Mouse (Mus musculus) frontal cortex, postnatal 14 days (tissue): ENCODE results near the gene Fam131c.

Source experiments
- DNase-seq, 2 experiments: peaks; one replicate each; pipeline ENCODE4 v3.0.0; 2022; ENCODE audit warnings: low spot score in 2 of 2

Fam131c gene

DNA sequence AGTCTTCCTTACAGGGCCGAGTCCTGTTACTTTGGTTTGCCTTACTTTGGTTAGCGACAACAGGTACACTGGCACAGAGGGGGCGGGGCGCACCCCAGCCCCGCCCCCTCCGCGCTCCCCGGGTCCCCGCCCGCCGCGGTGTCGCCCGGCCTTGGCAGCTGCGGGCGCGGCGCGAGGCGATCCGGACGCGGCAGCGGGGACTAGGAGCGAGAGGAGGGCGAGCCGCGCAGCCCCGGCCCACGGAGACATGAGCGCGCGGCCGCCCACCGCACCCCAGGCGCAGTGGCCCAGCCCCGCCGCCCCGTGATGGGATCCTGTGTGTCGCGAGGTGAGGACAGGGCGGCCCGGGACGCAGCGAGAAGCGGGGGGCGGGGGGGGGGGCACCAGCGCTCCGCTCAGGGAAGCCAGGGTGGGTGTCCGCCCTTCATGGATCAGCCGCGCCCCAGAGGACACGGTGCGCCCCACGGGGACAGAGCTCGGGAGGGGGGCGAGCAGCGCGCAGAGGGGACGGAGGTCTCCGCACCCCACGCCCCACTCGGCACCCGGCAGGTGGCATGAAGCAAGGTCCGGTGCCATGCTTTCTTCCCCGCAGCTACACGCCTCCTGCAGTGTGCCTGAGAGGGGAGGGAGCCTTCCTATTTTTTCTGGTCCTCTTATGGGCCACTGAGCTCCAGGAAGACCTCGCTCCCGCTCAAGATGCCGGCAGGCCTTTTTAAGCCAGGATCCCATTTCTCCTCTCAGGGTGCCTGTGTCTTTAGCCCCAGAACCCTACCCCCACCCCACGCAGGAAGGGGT lies at the start of gene Fam131c:
TSS of gene Fam131c (plus strand) at position 224 of the 795 bp plus-strand sequence.
- DNase-seq, result no peak

DNA sequence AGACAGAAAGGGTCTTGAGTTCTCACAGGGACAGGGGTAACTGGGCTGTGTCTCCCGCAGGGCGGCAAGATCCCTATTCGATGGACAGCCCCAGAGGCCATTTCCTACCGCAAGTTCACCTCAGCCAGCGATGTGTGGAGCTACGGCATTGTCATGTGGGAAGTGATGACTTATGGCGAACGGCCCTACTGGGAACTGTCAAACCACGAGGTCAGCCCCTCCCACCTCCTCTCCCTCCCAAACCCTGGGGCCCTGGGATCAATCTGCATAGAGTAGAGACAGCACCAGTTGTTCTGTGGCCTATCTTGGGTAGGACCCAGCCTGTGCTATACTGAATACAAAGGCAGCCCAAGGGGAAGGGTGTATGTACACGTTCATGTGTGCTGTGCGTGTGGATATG lies 45.5 kb upstream of the Fam131c start:
- no peak for DNase-seq

DNA sequence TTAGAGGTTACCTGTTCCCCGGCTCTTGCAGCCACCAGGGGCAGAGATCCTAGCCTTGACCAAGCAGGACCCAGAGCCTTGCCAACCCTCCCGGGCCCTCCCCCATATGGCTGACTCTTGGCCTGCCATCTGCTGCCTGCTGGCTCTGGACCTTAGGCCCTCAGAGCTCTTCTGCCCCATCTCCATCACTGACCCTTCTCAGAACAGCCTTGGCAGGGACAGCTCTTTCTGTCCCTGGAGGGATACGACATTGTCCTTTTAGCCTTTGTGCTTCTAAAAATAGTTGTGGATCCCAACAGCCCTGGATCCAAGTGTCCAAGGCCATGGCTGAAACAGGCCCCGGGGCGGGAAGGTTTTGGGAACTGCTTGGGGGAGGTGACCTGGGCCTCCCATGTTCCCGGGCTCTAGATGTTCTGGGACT lies 43.2 kb upstream of the Fam131c start:
- no peak for DNase-seq

DNA sequence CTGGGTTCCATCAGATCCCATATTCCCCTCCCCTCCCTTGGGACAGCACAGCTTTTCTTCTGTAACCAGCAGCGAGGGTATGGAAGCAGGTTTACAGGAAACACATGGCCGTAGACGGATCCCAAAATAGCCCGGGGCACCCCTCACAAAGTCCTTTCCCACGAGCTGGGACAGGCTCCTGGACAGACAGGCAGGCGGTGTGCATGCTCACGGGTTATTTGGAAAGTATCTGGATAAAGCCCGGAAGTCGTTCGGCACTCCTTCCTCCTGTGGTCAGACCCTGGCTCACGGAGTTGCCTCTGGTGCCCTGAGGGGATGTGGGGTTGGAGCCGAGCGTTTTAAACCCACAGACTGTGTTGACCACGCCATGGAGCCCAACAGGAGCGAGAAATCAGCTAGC lies 42.4 kb upstream of the Fam131c start:
- DNase-seq, result no peak

DNA sequence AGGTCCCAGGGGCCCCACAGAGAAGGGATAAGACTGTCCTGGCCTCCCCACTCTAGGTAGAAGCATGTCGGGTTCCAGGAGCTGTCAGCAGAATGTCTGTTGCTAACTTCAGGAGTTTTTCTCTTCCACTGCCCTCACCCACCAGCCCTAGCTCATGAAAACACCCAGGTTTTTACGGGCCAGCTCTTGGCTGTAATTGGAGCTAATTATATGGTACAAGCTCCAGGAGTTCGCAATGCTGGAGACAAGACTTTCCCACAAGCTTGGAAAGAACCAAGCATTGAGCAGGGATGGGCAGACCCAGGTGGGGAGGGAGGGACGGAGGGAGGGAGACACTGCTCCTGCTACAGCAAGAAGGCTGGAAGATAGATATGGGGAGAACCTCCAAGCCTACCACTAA lies 40.9 kb upstream of the Fam131c start:
- no peak for DNase-seq

DNA sequence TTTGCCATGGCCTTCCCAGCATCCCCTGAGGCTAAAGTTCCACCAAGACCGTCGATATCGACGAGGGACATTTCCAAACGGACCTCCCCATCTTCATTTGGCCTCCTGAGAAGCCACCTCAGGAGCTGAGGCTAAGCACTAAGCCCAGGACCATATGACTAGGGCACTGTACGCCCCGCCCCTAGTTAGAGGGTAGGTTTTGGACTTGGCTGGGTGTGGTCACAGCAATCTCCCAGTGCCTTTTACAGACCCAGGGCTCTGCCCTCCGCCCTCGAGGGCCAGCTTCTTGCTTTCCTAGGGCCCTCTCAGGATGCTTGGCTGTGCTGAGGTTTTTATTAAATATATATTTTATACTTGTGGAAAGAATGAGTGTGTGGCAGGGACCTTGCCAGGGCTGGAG lies 39.3 kb upstream of the Fam131c start:
- DNase-seq, result no peak

- no peak for DNase-seq
These were observed 38.1 kb upstream of the Fam131c start for GRCm38 (mm10) chr4:141329968-141330367.

- DNase-seq, result no peak
These were observed 36.6 kb upstream of the Fam131c start for GRCm38 (mm10) chr4:141331446-141331845.

DNA sequence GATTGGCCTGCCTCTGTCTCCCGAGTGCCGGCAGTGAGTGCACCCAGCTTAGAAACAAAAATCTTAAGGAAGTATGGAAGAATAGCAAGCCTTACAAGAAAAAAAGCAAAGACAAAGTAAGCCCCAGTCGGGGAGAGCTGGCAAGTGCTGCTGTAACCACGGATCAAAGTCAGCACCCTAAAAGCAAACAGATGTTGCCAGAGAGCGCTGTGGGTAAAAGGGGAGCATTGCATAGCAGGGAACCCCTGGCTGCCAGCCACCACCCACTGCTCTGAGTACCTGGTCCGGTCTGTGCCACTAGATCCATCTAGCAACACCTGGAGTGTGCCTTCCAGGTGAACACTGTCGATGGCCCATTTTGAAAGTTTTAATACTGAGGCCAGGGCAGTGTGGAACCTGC lies 35.8 kb upstream of the Fam131c start:
- no peak for DNase-seq

- no peak for DNase-seq
These were observed 33.3 kb upstream of the Fam131c start for GRCm38 (mm10) chr4:141334695-141335094.

DNA sequence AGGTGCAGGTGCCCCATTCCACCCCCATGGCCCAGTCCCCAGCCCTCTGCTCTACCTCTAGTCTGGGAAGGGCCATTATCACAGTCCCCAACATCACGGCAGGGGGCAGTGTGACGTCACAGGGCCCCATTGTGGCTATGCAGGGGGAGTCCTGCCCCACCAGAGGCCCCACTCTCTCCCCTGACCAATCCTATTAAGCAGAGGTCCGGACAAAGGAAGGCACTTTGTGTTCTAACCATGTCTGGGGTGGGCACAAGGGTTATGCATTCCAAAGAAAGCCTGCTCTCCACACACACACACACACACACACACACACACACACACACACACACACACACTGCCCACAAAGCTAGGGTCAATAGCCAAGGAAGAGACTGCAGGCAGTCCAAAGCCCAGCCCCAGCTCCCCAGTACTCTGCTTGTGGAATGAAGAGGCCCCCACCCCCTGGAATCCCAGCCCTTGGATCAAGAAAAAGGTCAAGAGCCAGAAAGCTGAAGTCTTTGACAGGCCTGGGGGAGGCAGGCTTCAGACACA lies 32.7 kb upstream of the Fam131c start:
- no peak for DNase-seq

- no peak for DNase-seq
These were observed 31.8 kb upstream of the Fam131c start for GRCm38 (mm10) chr4:141336196-141336595.

GRCm38 (mm10) chr4:141337986-141338385 lies 30.0 kb upstream of the Fam131c start:
- no peak for DNase-seq

DNA sequence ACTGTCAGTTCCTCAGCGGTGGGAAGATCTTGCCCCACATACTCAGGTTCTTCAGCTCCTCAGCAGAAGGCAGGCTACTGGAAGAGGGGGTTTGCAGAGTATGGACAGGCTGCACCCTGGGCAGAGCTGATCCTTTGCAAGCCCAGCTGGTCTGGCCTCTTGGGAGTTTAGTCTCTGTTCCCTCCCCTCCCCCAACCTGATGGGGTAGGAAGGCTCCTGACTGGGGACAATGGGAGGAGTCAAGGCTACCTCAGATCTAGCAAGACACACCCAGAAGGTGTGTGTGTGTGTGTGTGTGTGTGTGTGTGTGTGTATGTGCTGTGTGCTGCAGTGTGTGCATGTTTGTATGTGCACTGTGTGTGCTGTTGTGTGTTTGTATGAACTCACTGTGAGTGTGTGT lies 29.2 kb upstream of the Fam131c start:
- no peak for DNase-seq

DNA sequence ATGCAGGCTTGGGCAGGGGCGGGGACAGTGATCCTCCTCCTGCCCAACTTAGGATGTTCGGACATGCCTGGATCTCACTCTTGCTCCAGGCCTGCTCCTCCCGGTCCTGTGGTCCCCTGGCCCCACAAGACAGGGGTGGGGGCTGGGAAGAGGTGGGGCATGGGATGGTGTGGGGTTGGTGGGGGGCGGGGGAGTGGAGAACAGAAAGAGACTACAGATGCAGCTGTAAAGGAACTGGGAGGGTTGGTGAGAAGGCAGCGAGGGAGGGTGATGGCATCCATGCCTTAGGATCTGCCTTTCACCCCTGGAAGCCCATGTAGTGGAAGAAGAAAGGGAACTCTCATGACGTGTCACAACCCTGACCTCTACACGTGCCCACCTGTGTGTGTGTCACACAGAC lies 26.5 kb upstream of the Fam131c start:
- DNase-seq, result no peak

GRCm38 (mm10) chr4:141343515-141343914 lies 24.5 kb upstream of the Fam131c start:
- DNase-seq, result no peak

DNA sequence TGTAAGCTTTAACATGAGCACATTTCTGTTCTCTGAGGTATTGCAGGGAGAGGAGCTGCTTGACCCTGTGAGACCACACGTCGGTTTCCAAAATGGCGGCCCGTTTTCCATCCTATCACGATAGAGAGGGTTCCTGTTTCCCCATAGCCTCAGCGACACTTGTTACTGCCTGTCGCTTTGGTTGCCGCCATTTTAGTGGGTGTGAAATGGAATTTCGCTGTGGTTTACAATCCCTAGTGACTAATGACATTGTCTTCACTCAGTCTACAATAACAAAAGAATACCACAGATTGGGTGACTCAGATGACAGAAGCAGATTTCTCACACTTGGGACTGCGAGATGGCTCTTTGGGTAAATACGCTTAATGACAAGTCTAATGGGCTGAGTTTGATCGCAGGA lies 22.8 kb upstream of the Fam131c start:
- no peak for DNase-seq

DNA sequence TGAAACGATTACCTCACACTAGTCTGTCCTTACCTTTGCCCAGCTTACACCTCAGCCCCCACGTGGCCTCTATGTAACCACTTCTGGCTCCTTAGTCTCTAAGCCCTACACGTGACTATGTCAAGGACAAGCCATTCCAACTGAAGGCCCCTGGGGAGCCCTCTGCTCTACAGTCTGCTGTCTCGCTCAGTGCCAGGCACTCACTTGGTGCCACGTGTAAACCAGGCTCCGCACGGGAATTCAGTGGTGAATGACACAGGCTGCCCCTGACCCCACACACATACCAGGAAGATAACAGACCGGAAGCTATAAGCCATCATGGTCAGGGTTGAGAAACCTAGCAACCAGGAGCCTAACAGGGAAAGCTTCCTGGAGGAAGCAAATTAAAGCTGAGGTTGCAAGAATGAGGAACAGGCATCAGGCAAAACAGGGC lies 20.6 kb upstream of the Fam131c start:
- DNase-seq, result no peak

GRCm38 (mm10) chr4:141348616-141349015 lies 19.4 kb upstream of the Fam131c start:
- no peak for DNase-seq

- DNase-seq, result no peak
These were observed 18.0 kb upstream of the Fam131c start for GRCm38 (mm10) chr4:141350015-141350414.

DNA sequence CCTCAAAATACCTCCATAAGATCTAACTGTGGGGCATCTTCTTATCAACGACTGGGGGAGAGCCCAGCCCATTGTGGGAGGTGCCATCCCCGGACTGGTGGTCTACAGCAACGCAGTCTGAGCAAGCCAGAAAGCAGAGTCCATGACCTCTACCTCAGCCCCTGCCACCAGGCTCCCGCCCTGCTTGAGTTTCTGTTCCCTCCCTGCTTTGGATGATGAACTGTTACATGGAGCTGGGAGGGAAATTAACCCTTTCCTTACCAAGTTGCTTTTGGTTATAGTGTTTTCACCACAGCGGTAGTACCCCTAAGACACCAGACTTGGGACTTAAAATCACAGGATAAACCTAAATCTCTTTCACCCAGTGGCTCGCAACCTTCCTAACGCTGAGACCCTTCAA lies 16.0 kb upstream of the Fam131c start:
- no peak for DNase-seq

GRCm38 (mm10) chr4:141352986-141353385 lies 15.0 kb upstream of the Fam131c start:
- DNase-seq, result no peak

GRCm38 (mm10) chr4:141353868-141354267 lies 14.2 kb upstream of the Fam131c start:
- DNase-seq, result no peak

DNA sequence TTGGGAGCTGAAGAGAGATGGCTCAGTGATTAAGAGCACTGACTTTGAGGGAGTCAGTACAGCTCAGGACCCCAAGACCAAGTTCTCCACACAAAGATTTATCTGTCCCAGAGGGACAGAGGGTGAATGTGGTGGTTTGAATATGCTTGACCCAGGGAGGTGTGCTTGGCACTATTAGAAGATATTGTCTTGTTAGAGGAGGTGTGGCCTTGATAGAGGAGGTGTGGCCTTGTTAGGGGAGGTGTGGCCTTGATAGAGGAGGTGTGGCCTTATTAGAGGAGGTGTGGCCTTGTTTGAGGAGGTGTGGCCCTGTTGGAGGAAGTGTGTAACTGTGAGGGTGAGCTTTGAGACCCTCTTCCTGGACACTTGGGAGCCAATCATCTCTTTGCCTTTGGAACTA lies 10.2 kb upstream of the Fam131c start:
- no peak for DNase-seq
